Mouse (Mus musculus) lung, postnatal 36 days (tissue): ENCODE data around the gene Ccnd3.
"Not testable (repeated sequence)": the region's sequence is repeated elsewhere in the genome, so short reads cannot be mapped to it uniquely, and the experiment has no call there.

ENCODE experiments used
- DNase-seq: peaks from one replicate; pipeline ENCODE4 v3.0.0; 2022; ENCODE audit warnings: mixed read lengths

Gene Ccnd3

DNA sequence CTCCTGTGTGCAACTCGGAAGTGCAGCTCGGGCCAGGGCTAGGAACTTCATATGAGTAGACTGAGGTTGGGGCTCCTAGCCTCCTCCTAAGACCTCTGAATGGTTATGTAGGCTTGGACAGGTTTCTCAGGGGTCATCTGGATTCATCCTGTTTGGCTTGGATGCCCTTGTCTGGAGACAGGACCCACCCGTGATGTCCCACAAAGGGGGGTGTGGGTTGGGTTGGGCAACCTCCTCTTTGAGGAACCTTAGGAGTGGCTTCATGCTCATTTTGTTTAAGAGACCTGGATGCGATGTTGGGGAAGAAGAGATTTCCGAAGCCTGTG is 92.0 kb downstream of the Ccnd3 start:
- peak; percentile 35 for DNase-seq

DNA sequence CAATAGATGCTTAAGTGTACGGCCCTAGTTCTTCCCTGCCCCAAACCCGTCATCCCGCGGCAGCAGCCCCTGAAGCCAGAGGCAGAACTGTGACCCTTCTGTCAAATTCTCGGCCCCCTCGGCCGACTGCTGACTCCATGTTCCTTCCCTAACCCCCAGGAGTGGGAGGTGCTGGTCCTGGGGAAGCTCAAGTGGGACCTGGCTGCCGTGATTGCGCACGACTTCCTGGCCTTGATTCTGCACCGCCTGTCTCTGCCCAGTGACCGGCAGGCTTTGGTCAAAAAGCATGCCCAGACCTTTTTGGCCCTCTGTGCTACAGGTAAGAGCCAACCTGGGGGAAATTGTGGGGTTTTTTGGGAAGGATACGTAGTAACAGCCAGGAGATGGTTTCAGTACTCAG is 92.4 kb downstream of the Ccnd3 start:
- DNase-seq = no peak

DNA sequence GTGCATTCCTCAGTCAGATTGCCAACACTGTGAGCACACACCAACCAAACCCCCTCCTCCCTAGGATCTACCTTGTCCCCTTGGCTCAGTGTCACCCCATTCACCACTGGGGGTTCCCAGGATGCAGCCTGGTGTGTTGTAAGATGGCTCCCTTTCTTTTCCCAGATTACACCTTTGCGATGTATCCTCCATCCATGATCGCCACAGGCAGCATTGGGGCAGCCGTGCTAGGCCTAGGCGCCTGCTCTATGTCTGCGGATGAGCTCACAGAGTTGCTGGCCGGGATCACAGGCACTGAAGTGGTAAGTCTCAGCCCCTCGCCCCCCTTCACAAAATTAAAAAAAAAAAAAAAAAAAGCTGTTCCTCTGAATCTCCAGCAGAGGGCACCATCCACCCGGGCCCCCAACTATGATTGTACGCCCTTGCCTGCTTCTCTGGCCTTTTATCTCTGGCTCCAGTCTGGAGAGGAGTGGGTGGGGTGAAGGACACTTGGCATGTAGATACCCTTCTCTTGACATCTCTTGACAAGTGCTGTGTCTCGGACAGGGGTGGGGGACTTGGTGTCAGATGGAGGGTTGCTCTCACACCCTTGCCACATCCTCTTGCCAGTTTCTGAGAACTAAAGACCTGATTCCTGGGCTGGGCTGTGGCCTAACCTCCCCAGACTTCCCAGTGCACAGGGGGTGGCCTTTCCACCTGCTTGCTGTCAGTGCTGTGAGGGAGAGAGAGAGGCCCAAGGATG is 93.2 kb downstream of the Ccnd3 start:
- DNase-seq = peak; percentile 47

GRCm38 (mm10) chr17:47598580-47599304 is 93.9 kb downstream of the Ccnd3 start:
- DNase-seq = not testable (repeated sequence)

DNA sequence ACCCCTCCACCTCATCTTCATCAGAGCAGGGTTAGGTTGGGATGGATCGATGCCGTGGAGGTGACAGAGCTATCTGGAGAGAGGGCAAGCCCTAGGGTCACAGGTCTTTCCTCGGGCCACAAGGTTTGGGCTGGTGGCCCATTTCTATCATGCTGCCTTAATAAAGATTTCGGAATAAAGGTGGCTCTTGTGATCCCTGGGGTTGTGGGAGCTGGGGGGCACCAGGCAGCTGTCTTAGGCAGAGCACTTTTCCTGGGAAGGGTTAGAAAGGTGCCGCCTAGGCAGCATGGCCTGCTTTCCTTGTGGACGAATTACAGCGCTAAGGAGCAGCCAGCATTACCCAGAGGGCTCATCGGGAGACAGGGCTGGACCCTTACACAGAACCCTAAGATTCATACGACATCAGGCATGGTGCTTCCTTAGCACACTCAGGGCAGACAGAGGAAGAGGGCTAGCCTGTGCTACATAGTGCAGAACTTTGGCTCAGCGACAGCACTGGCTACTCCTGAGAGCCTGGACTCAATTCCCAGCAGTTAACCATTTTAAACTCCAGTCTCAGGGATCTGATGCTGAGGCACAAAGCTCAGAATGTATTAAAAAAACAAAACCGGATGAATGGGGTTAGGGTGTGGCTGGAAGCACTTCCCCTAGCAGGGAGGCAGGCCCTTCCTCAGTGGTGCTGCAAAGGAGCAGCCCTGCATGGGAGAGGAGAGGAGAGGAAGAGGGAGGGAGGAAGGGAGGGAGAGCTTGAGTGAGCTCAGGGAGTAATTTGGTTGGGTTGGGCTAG is 94.9 kb downstream of the Ccnd3 start:
- peak; percentile 71 for DNase-seq

DNA sequence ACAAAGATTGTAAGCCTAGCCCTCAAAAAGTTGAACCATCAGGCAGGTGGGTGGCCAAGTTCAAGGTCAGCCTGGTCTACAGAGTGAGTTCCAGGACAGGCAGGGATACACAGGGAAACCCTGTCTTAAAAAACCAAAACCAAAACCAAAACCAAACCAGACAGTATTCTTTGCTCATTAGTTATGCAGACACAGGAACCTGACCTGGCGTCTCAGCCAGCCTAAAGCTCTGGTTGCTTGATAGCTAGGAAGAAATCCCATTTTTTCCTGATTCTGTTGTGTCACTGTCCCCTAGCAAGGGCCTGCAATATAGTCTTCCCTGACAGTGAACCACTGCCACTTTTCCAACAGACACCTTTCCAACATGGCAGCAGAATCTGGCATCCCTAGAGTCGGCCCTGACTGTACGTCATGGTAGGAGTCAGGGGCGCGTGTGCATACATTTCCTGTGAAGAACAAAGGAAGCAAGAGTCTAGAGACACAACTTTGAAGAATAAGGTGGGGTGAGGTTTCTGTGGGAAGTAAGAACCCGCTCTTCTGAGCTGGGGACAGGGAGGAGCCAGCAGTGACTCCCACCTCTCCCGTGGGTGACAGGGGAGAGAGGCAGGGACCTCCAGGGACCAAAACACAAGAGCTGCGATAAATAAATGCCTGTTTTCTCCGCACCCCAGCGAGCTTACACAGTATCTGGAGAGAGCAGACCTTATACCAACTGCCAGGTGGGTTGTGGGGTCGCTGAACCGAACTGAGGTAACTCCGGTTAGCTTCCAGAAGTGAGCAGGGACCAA is 95.9 kb downstream of the Ccnd3 start:
- no peak for DNase-seq

GRCm38 (mm10) chr17:47601389-47601755 is 96.5 kb downstream of the Ccnd3 start:
- no peak for DNase-seq

GRCm38 (mm10) chr17:47602289-47602688 is 97.4 kb downstream of the Ccnd3 start:
- no peak for DNase-seq

- peak; percentile 47 for DNase-seq
These were observed 101.4 kb downstream of the Ccnd3 start for GRCm38 (mm10) chr17:47606220-47606619.

DNA sequence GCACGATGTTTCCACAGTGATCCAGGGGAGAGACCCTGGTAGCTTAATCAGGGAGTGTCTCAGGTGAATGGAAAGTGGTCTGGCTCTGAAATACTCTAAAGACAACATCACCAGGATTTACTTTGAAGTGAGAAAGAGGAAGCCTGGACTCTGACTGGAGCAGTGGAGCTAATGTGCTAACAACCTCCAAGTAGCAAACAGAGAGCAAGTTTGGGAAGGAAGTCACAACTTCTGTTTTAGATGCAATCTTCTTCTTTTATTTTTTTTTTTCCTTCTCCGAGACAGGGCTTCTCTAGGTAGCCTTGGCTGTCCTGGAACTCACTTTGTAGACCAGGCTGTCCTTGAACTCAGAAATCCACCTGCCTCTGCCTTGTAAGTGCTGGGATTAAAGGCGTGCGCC is 104.3 kb downstream of the Ccnd3 start:
- no peak for DNase-seq

- DNase-seq = peak; percentile 98
These were observed 106.2 kb downstream of the Ccnd3 start, which contains the start of the genes Bysl, Med20 and Gm20517 for GRCm38 (mm10) chr17:47610849-47611660. Bysl (minus strand) TSS chr17:47611492. Med20 (plus strand) TSS chr17:47611582. Gm20517 (plus strand) TSS chr17:47611589.

- DNase-seq = no peak
These were observed 106.8 kb downstream of the Ccnd3 start for GRCm38 (mm10) chr17:47611661-47611982.

GRCm38 (mm10) chr17:47614018-47614417 is 109.2 kb downstream of the Ccnd3 start:
- peak; percentile 64 for DNase-seq

GRCm38 (mm10) chr17:47616119-47616518 is 111.3 kb downstream of the Ccnd3 start:
- DNase-seq = no peak

DNA sequence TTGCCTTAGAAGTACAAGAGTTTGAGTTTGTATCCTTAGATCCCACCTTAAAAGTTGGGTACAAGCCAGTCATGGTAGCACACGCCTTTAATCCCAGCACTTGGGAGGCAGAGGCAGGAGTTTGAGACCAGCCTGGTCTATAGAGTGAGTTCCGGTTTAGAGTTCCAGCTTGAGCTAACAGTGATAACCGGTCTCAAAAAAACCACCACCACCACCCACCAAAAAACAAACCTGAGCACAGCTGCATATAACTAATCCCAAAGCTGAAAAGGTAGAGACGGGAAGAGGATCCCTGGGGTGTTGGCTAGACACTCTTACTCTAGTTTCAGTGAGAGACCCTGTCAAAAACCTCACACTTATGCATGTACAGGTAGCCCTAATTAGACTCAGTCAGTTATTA is 111.8 kb downstream of the Ccnd3 start:
- DNase-seq = no peak

- no peak for DNase-seq
These were observed 112.9 kb downstream of the Ccnd3 start for GRCm38 (mm10) chr17:47617605-47618307.

DNA sequence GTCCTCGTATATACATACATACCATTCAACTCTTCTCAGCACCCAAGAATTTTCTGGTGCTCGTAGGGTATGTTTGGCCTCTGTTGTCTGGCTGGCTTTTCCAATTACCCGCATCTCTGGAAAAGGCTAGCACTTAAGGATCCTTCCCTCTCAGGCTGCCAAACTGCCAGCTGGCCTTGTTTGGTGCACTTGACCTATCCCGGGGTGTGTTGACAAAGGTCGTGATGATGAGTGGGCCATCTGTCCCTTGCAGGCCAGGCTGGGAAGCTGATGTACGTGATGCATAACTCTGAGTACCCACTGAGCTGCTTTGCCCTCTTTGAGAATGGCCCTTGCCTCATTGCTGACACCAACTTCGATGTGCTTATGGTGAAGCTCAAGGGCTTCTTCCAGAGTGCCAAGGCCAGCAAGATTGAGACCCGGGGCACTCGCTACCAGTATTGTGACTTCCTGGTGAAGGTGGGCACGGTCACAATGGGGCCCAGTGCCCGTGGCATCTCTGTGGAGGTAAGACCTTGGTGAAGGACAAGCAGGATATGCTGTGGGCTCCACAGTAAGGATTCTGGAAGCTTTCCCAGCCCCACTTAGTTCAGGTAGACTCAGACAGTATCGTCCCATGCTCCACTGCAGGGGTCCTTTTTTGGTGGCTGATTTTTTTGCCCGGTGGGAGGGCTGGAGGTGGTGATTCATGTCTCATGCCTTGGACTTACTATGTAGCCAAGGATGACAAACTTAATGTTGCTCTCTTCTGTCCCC is 113.9 kb downstream of the Ccnd3 start:
- no peak for DNase-seq

DNA sequence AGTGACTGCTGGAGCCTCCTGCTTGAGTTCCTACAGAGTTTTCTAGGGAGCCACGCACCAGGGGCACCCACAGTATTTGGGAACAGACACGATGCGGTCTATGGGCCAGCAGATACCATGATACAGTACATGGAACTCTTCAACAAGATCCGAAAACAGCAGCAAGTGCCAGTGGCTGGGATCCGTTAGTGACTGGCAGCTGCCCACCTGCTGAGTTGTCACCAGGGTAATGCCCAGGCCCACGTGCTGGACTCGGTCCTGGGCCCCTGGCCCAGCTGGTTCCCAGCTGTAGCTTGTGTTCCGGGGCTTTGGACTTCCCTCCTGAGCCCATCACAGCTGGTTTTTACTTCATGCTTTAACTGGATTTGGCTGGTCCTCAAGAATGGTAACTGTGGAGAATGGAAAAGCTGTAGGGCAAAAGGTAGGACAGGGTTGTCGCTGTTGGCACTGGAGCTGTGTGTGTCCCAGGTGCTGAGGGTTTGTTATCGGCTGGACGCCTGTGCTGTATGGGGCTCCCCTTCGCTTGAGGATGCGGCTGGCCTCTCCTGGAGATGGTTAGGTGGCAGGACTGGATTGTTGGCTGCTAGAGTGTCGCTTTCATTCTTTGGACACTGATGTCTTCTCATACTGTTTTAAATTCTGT is 118.2 kb downstream of the Ccnd3 start:
- no peak for DNase-seq

- not testable (repeated sequence) for DNase-seq
These were observed 119.7 kb downstream of the Ccnd3 start for GRCm38 (mm10) chr17:47624572-47624971.

DNA sequence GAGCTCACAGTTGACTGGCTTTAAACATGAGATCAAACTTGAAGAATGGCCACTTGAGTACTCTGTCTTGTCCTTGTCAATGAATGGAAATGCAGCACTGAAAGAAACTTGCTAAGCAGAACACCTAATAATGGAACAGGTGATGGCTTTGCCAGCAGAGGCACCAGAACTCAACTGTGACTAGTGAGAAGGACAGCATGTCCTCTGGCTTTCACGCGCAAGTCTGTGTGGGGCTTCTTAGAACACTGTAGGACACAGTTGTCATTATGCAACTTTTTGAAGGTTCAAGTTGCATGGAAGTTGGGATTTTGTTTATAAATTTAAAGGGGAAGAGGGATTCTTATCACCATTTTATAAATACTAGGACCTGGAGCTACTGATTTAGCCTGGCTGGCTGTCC is 120.2 kb downstream of the Ccnd3 start:
- DNase-seq = no peak
